Mouse (Mus musculus) intestine, embryonic 16.5 days (tissue): ENCODE data around the gene Edn2. TPM values are rescaled to one million over a fixed set of nuclear protein-coding genes. Genes with fewer than 3 reads are reported as not detected.

Source experiments
- ATAC-seq: fragments of 200-750 bp; cut with Nextera tagmentation; 2 replicates; pipeline ENCODE4 v1.8.0; 2017; ENCODE audit warnings: moderate TSS enrichment, moderate library complexity
- H3K27ac ChIP-seq: fragments of 300-500 bp; sonication (generic); 2 replicates; pipeline ENCODE4 v1.5.1; 2014; ENCODE audit warnings: mild to moderate bottlenecking, low read length
- H3K27me3 ChIP-seq: fragments of 300-500 bp; sonication (generic); replicated peaks from 2 replicates; pipeline ENCODE4 v1.6.1; 2014; ENCODE audit warnings: low read length, control low read depth, mixed read lengths; ENCODE audit not compliant: control insufficient read depth, insufficient read depth
- H3K36me3 ChIP-seq: fragments of 300-500 bp; sonication (generic); 2 replicates; pipeline ENCODE4 v1.6.1; 2014; ENCODE audit warnings: low read length, control low read depth; ENCODE audit not compliant: control insufficient read depth, insufficient read depth
- H3K4me1 ChIP-seq: fragments of 300-500 bp; sonication (generic); 2 replicates; pipeline ENCODE4 v1.6.1; 2014; ENCODE audit warnings: low read length, control low read depth, mixed read lengths; ENCODE audit not compliant: control insufficient read depth, insufficient read depth
- H3K4me2 ChIP-seq: fragments of 300-500 bp; sonication (generic); 2 replicates; pipeline ENCODE4 v1.6.1; 2014; ENCODE audit warnings: low read depth, low read length, control low read depth
- H3K4me3 ChIP-seq: fragments of 300-500 bp; sonication (generic); 2 replicates; pipeline ENCODE4 v1.5.1; 2014; ENCODE audit warnings: mild to moderate bottlenecking, low read length
- H3K9ac ChIP-seq: fragments of 300-500 bp; sonication (generic); 2 replicates; pipeline ENCODE4 v1.6.1; 2014; ENCODE audit warnings: low read depth, low read length
- H3K9me3 ChIP-seq: fragments of 300-500 bp; sonication (generic); 2 replicates; pipeline ENCODE4 v1.6.1; 2016; ENCODE audit warnings: low read length, control low read depth; ENCODE audit not compliant: control insufficient read depth
- WGBS: fragments of 180-500 bp; shearing (Covaris S2); extraction: QIAGEN DNeasy Blood & Tissue Kit; methylation state at CpG from one replicate; pipeline ENCODE4 v1.1.7; 2014; 5-methylcytosine and 5-hydroxymethylcytosine counted together
- polyA plus RNA-seq: library from polyadenylated mRNA; unstranded; fragments of >200 nt; fragmentation: Nextera tagmentation; extraction: Ambion mirVana; gene quantifications from 2 replicates; pipeline ENCODE4 v1.2.1, GENCODE M21; 2015

Edn2 gene
- polyA plus RNA-seq, 1 experiment from 2014 or later = 5.8 TPM

DNA sequence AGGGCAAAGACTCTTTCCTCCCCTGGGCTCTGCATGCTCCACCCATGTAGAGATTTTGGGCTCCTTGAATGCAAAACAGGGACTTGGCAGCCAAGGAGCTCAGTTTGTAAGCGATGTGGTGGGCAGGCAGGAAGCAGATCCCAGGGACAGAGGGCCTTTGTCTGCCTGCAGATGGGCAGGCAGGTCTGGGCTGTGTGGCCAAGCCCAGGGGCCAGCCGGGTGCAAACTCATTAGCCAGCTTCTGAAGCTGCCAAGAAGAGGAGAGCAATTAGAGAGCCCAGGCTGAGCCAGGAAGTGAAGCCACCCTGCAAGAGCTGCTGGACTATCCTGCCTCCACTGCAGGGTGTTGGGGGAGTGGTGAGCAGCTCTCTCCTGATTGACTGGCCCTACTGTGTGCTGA, 28.9 kb downstream of the Edn2 start:
- H3K4me3 ChIP-seq = no peak overlapping the region
- H3K9ac ChIP-seq = no peak overlapping the region
- peaks cover 15% of the 10 kb centered on the region for H3K4me1 ChIP-seq
- no peak overlapping the region for H3K27ac ChIP-seq
- ATAC-seq = no peak
- H3K27me3 ChIP-seq = no peaks in the 10 kb centered on the region
- H3K36me3 ChIP-seq = no peaks in the 10 kb centered on the region
- WGBS = 31% methylated on average over 2 of the region's 2 CpGs
- H3K9me3 ChIP-seq = no peaks in the 10 kb centered on the region
- no peak overlapping the region for H3K4me2 ChIP-seq

- Histone ChIP-seq H3K27ac (peak overlapping the region; percentile 53; the same call in 1 of the 2 replicates), H3K4me2 (no peak overlapping the region)
- ATAC-seq = peak; percentile 95
Observed at GRCm38 (mm10) chr4:120191987-120192386, 31.0 kb downstream of the Edn2 start.

DNA sequence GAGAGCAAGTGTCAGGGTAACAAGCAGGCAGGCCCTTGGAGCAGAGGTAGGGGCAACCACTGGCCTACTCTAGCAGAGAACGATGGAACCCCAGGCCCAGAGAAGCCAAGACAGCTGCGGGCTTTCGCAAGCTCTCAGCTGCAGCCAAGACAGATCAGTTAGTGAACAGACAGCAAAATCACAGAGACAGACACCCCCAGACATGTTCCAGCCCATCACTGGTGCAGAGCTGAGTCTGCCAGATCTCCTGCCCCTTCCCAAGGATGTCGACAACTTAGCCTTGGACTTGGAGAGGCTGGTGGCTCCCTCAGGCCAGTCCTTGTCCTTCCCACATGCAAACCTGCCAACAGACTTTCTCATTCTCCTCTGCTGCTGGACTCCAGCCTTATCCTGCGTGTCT, 33.0 kb downstream of the Edn2 start:
- 62% methylated on average over 5 of the region's 5 CpGs for WGBS
- no peak for ATAC-seq
- H3K4me3 ChIP-seq = no peak overlapping the region
- H3K9ac ChIP-seq = no peak overlapping the region
- no peaks in the 10 kb centered on the region for H3K36me3 ChIP-seq
- no peak overlapping the region for H3K4me2 ChIP-seq
- no peaks in the 10 kb centered on the region for H3K9me3 ChIP-seq
- peaks cover 20% of the 10 kb centered on the region for H3K4me1 ChIP-seq
- no peaks in the 10 kb centered on the region for H3K27me3 ChIP-seq
- H3K27ac ChIP-seq = no peak overlapping the region

More at GRCm38 (mm10) chr4:120191987-120192386, 31.0 kb downstream of the Edn2 start:
- H3K27me3 ChIP-seq = no peaks in the 10 kb centered on the region
- H3K9ac ChIP-seq = no peak overlapping the region
- no peaks in the 10 kb centered on the region for H3K9me3 ChIP-seq
- WGBS = 27% methylated on average over 2 of the region's 2 CpGs
- H3K4me3 ChIP-seq = no peak overlapping the region
- H3K4me1 ChIP-seq = peaks cover 17% of the 10 kb centered on the region
- H3K36me3 ChIP-seq = no peaks in the 10 kb centered on the region

GRCm38 (mm10) chr4:120194965-120195364, 34.0 kb downstream of the Edn2 start:
- H3K9me3 ChIP-seq = no peaks in the 10 kb centered on the region
- no peaks in the 10 kb centered on the region for H3K36me3 ChIP-seq
- H3K27ac ChIP-seq = no peak overlapping the region
- no peak overlapping the region for H3K9ac ChIP-seq
- no peaks in the 10 kb centered on the region for H3K27me3 ChIP-seq
- H3K4me2 ChIP-seq = no peak overlapping the region
- no peak overlapping the region for H3K4me3 ChIP-seq
- ATAC-seq = no peak
- H3K4me1 ChIP-seq = peaks cover 28% of the 10 kb centered on the region

DNA sequence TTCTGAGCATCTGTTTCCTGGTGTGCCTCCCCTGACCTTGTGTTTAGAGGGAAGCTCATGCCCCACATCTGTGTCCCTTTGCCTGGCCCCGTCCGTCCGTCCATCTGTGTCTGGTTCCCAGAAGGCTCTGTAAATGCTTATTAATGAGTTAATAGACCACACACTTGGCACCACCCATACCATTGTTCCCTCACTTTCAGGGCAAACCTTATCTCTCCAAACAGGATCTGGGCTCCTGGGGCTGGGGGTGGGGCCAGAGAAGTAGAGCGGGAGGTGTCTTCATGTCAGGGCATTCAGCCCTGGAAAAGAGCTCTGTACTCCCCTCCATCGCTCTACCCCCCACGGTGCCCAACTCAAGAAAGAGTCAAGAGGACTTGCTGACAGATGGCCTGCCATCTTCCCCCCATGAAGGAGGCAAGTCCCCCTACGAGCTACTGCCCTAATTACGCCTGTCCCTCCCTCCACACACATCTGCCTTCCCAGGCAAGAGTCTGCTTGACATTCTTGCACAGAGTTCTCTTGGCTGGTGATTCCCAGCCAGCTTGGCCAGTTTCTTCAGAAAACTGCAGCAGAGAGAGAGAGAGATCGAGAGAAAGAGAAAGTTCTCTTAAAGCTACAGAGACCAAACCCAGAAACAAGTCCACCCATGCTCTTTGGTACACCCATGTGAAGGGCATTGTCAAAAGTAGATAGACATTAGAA, 38.3 kb downstream of the Edn2 start:
- H3K4me3 ChIP-seq = no peak overlapping the region
- H3K27ac ChIP-seq = no peak overlapping the region
- H3K4me1 ChIP-seq = peaks cover 23% of the 10 kb centered on the region
- no peaks in the 10 kb centered on the region for H3K27me3 ChIP-seq
- no peak overlapping the region for H3K4me2 ChIP-seq
- 45% methylated on average over 9 of the region's 9 CpGs for WGBS
- peak; percentile 23; the same call in 1 of the 2 replicates for ATAC-seq
- H3K9me3 ChIP-seq = no peaks in the 10 kb centered on the region
- 0 out of 2 replicates have a peak overlapping the region, but pooled peaks have one; percentile 11 for H3K9ac ChIP-seq
- no peaks in the 10 kb centered on the region for H3K36me3 ChIP-seq

GRCm38 (mm10) chr4:120200551-120201266, 39.7 kb downstream of the Edn2 start:
- peaks cover 23% of the 10 kb centered on the region for H3K4me1 ChIP-seq
- 87% methylated on average over 7 of the region's 7 CpGs for WGBS
- no peaks in the 10 kb centered on the region for H3K36me3 ChIP-seq
- H3K27me3 ChIP-seq = no peaks in the 10 kb centered on the region
- no peak overlapping the region for H3K4me2 ChIP-seq
- H3K9ac ChIP-seq = no peak overlapping the region
- no peak overlapping the region for H3K4me3 ChIP-seq
- ATAC-seq = no peak
- H3K9me3 ChIP-seq = no peaks in the 10 kb centered on the region
- no peak overlapping the region for H3K27ac ChIP-seq

- peak; percentile 89 for ATAC-seq
- peak overlapping the region; percentile 38; the same call in 1 of the 2 replicates for H3K27ac ChIP-seq
Observed at GRCm38 (mm10) chr4:120204357-120204942, 43.4 kb downstream of the Edn2 start.

GRCm38 (mm10) chr4:120206471-120206891, 45.5 kb downstream of the Edn2 start:
- H3K9me3 ChIP-seq = no peaks in the 10 kb centered on the region
- WGBS = 78% methylated on average over 6 of the region's 6 CpGs
- H3K4me3 ChIP-seq = no peak overlapping the region
- ATAC-seq = no peak
- H3K9ac ChIP-seq = no peak overlapping the region
- no peak overlapping the region for H3K27ac ChIP-seq
- peaks cover 13% of the 10 kb centered on the region for H3K4me1 ChIP-seq
- no peaks in the 10 kb centered on the region for H3K36me3 ChIP-seq
- no peak overlapping the region for H3K4me2 ChIP-seq
- H3K27me3 ChIP-seq = no peaks in the 10 kb centered on the region

More at GRCm38 (mm10) chr4:120204357-120204942, 43.4 kb downstream of the Edn2 start:
- Histone ChIP-seq H3K9me3 (no peaks in the 10 kb centered on the region), H3K36me3 (no peaks in the 10 kb centered on the region), H3K4me2 (no peak overlapping the region), H3K27me3 (no peaks in the 10 kb centered on the region), H3K9ac (peak overlapping the region; percentile 46), H3K4me1 (peaks cover 17% of the 10 kb centered on the region), H3K4me3 (no peak overlapping the region)
- WGBS = 37% methylated on average over 9 of the region's 9 CpGs

GRCm38 (mm10) chr4:120212080-120212479, 51.1 kb downstream of the Edn2 start:
- Histone ChIP-seq H3K4me2 (no peak overlapping the region), H3K27me3 (no peaks in the 10 kb centered on the region), H3K4me1 (peaks cover 4% of the 10 kb centered on the region), H3K9me3 (no peaks in the 10 kb centered on the region), H3K27ac (peak overlapping the region; percentile 82), H3K36me3 (no peaks in the 10 kb centered on the region), H3K4me3 (no peak overlapping the region), H3K9ac (peak overlapping the region; percentile 43)
- WGBS = 48% methylated on average over 6 of the region's 6 CpGs
- peak; percentile 57 for ATAC-seq
